Mouse (Mus musculus) cerebellum, adult 2 months (tissue): ENCODE data around the gene Gipc1.

Experiments
- CTCF ChIP-seq: fragments of 200-500 bp; IDR thresholded peaks from 2 replicates; pipeline ENCODE4 v1.5.1; 2011; ENCODE audit warnings: low read depth, mild to moderate bottlenecking, control low read depth, low read length, moderate library complexity, borderline replicate concordance; ENCODE audit not compliant: insufficient read depth
- POLR2A ChIP-seq: fragments of 200-500 bp; IDR thresholded peaks from 2 replicates; pipeline ENCODE4 v1.6.1; 2011; ENCODE audit warnings: low read length, control low read depth, borderline replicate concordance; ENCODE audit not compliant: insufficient read depth

DNA sequence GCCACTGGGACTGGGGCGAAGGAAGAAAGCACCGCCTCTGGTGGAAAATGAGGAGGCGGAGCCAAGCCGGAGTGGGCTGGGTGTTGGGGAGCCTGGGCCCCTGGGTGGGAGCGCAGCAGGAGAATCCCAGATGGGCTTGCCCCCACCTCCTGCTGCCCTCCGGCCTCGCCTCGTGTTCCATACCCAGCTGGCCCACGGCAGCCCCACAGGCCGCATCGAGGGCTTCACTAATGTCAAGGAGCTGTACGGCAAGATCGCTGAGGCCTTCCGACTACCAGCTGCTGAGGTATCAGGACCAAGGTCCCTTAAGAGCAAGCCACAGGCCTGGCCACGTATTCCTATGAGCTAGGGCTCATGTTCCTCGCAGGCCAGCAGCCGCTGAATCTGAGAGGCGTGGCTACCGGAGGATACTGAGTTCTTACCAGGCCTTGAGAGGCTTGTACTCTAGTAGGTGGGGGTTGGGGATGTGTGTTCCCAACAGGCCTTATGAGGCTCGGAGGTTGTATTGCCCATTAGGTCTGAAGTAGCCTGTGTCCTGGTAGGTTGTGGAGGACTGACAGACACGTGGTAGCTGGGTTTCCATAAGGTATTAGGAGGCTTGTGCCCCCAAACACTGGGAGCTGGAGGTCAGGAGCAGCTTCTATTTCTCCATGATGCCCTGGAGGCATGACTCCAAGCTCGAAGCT, 8.7 kb downstream of the Gipc1 start:
- no peak for TF ChIP-seq CTCF
- no peak for TF ChIP-seq POLR2A
